Mouse (Mus musculus): ENCODE results near the gene Mybpc3.

GRCm38 (mm10) chr2:91142920-91143319 lies 25.0 kb downstream of the Mybpc3 start:
- TF ChIP-seq CTCF (IDR thresholded peaks at IDR 0.05; ENCODE audit: low read depth, low read length), result no peak
- no peak for TF ChIP-seq EP300 (IDR thresholded peaks at IDR 0.05; ENCODE audit: insufficient read depth, low read depth, low read length)
- no peak for TF ChIP-seq POLR2A (IDR thresholded peaks at IDR 0.05; ENCODE audit: insufficient read depth, low read length)
